Mouse (Mus musculus) C2C12 (cell line): Measurements from ENCODE around the gene Zic3. TPM values are rescaled to one million over a fixed set of nuclear protein-coding genes. Genes with fewer than 3 reads are reported as not detected.

Experiments
- H3K27me3 ChIP-seq: one replicate; pipeline ENCODE4 v1.6.1; 2011; ENCODE audit not compliant: control insufficient read depth, insufficient read depth, insufficient read length
- H3K36me3 ChIP-seq: one replicate; pipeline ENCODE4 v1.6.1; 2011; ENCODE audit not compliant: control insufficient read depth, insufficient read depth
- H3K4me3 ChIP-seq: one replicate; pipeline ENCODE4 v1.5.1; 2011; ENCODE audit warnings: mild to moderate bottlenecking, control low read depth; ENCODE audit not compliant: poor library complexity, insufficient read depth, severe bottlenecking
- H3K79me2 ChIP-seq: one replicate; pipeline ENCODE4 v1.6.1; 2011; ENCODE audit not compliant: control insufficient read depth, insufficient read depth
- H3K79me3 ChIP-seq: one replicate; pipeline ENCODE4 v1.6.1; 2011; ENCODE audit warnings: low read depth, control low read depth
- H3ac ChIP-seq: one replicate; pipeline ENCODE3; 2011; ENCODE audit warnings: low read depth; ENCODE audit not compliant: control insufficient read depth, insufficient read length
- CEBPB ChIP-seq: IDR thresholded peaks from one replicate; pipeline ENCODE4 v1.6.1; 2011; ENCODE audit warnings: low read depth, mild to moderate bottlenecking, control low read depth, moderate library complexity
- CTCF ChIP-seq: IDR thresholded peaks from one replicate; pipeline ENCODE4 v1.5.1; 2011; ENCODE audit not compliant: control insufficient read depth, insufficient read depth, insufficient read length
- FOSL1 ChIP-seq: IDR thresholded peaks from one replicate; pipeline ENCODE4 v1.8.0; 2011; ENCODE audit warnings: mild to moderate bottlenecking, low read length; ENCODE audit not compliant: poor library complexity, insufficient read depth, severe bottlenecking
- MAX ChIP-seq: IDR thresholded peaks from one replicate; pipeline ENCODE4 v1.6.1; 2011; ENCODE audit warnings: mild to moderate bottlenecking, control low read depth
- MYOD1 ChIP-seq: IDR thresholded peaks from one replicate; pipeline ENCODE4 v1.6.1; 2011; ENCODE audit warnings: low read depth; ENCODE audit not compliant: control insufficient read depth, insufficient read length
- MYOG ChIP-seq: IDR thresholded peaks from one replicate; pipeline ENCODE4 v1.6.1; 2011; ENCODE audit not compliant: control insufficient read depth, insufficient read length; ENCODE audit errors: extremely low read depth
- USF1 ChIP-seq: IDR thresholded peaks from one replicate; pipeline ENCODE4 v1.6.1; 2011; ENCODE audit warnings: low read depth, mild to moderate bottlenecking, control low read depth, moderate library complexity
- polyA plus RNA-seq: library from polyadenylated mRNA; unstranded; fragments of >200 nt; fragmentation: generic; extraction: Trizol; gene quantifications from one replicate; pipeline ENCODE4 v1.2.1, GENCODE M21; 2012; ENCODE audit warnings: missing spikeins

Gene Zic3
- polyA plus RNA-seq, 1 experiment = not detected

DNA sequence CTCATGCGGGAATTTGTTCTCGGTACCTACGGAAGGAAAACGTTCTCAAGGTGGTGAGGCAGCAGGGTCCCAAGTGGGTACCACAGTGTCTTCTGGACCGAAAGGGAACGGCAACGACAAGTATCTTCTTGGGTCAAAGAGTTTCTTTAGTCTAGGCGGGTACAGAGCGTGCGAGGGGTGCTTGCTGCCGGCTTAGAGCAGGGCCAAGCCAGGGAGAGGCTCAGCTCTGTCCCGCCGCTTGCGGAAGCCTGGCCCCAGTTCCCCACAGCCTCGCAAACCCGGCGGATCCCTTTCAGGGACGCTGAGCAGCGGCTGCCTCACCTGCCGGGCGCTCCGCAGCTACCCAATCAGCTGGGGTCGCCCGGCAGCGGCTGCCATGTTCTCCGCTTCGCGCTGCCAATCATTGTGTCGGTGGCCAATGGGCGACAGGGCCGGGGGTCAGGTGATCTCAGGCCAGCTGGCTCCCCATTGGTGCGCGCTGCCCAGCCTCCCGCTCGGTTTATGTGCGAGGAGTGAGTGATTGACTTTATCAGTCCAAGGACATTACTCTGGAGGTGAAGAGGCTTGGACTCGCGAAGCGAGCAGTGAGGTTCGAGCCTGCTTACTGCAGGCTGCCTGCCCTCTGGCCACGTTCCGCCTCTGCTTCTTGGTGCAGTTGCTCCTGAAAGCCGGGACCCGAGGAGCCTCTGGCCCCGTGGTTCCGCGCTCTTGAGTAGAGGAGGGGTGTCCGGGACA is 7.8 kb downstream of the Zic3 start:
- Histone ChIP-seq H3K27me3 (peaks cover 6% of the 10 kb centered on the region), H3K36me3 (no peaks in the 10 kb centered on the region), H3K4me3 (no peak overlapping the region), H3ac (no peak overlapping the region), H3K79me2 (no peaks in the 10 kb centered on the region), H3K79me3 (no peaks in the 10 kb centered on the region)
- TF ChIP-seq FOSL1 (no peak), MYOD1 (no peak), CTCF (no peak)

DNA sequence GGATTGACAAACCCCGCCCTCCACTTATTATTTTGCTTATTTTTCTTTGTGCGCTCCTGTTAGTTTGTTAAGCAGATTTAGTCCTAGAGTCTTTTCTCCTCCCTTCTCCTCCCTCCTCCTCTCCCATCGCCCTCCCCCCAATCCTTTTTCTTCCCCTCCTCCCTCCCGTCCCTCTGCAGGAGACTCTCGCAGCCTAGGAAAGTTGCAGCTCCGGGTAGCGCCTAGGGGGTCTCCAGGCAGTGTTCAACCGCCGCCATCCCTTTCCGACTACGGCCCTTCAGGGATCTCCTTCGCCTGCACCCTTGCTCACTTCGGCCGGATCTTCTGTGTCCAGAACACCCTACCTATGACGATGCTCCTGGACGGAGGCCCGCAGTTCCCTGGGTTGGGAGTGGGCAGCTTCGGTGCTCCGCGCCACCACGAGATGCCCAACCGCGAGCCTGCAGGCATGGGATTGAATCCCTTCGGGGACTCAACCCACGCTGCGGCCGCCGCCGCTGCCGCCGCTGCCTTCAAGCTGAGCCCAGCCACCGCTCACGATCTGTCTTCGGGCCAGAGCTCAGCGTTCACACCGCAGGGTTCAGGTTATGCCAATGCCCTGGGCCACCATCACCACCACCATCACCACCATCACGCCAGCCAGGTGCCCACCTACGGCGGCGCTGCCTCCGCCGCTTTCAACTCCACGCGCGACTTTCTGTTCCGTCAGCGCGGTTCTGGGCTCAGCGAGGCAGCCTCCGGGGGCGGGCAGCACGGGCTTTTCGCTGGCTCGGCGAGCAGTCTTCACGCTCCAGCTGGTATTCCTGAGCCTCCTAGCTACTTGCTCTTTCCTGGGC is 8.6 kb downstream of the Zic3 start:
- TF ChIP-seq MYOD1 (no peak), CEBPB (no peak), MYOG (no peak), USF1 (no peak), CTCF (no peak), FOSL1 (no peak), MAX (no peak)
- H3K79me2 ChIP-seq = no peaks in the 10 kb centered on the region
- no peaks in the 10 kb centered on the region for H3K36me3 ChIP-seq
- H3K27me3 ChIP-seq = peaks cover 6% of the 10 kb centered on the region
- H3ac ChIP-seq = no peak overlapping the region
- H3K4me3 ChIP-seq = no peak overlapping the region
- no peaks in the 10 kb centered on the region for H3K79me3 ChIP-seq

DNA sequence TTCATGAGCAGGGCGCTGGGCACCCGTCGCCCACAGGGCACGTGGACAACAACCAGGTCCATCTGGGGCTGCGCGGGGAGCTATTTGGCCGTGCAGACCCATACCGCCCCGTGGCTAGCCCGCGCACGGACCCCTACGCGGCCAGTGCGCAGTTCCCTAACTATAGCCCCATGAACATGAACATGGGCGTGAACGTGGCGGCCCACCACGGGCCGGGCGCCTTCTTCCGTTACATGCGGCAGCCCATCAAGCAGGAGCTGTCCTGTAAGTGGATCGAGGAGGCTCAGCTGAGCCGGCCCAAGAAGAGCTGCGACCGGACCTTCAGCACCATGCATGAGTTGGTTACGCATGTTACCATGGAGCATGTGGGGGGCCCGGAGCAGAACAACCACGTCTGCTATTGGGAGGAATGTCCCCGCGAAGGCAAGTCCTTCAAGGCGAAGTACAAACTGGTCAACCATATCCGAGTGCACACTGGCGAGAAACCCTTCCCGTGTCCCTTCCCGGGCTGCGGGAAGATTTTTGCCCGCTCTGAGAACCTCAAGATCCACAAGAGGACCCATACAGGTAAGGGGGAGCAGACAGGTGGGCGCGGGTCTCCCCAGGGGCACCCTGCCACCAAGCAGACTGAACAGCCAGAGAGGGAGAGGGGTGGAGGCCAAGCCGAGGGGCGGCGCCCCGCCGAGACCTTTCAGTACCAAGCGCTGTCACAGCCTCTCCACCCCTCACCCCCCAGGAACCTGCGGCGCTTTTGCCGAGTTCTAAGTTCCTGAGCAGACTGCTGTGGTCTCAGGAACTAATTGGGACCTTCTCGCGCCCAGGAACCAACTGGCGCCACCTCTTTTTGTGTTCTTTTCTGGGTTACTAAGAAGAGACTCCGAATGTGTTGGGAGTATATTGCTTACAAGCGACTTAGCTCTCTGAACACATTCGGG is 9.4 kb downstream of the Zic3 start:
- Histone ChIP-seq H3K27me3 (peaks cover 6% of the 10 kb centered on the region), H3K36me3 (no peaks in the 10 kb centered on the region), H3K79me2 (no peaks in the 10 kb centered on the region), H3K79me3 (no peaks in the 10 kb centered on the region), H3K4me3 (no peak overlapping the region), H3ac (no peak overlapping the region)
- TF ChIP-seq FOSL1 (no peak), USF1 (no peak), MAX (no peak), MYOG (no peak), CTCF (no peak), MYOD1 (no peak), CEBPB (no peak)

DNA sequence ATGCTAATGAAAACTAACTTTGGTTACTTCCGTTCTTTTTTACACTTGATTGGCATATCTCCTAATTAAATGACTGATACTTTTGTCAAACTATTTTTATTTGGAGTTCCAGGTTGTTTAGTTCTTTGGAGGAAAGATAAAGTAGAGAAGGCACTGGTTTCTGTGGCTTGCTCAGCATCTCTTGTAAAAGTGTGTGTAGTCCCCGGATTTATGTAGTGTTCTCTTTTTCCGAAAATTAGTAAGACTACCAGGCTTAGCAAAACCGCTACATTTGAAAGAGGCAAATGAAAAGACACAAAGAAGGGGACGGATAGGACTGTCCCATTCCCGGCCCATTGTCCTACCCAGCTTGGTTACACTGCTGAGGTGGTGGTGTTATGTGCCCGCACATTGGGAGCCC is 10.1 kb downstream of the Zic3 start:
- H3ac ChIP-seq = no peak overlapping the region
- no peak overlapping the region for H3K4me3 ChIP-seq
- TF ChIP-seq CEBPB (no peak), CTCF (no peak), MYOG (no peak), USF1 (no peak), FOSL1 (no peak), MYOD1 (no peak), MAX (no peak)
- H3K27me3 ChIP-seq = peaks cover 6% of the 10 kb centered on the region
- H3K79me3 ChIP-seq = no peaks in the 10 kb centered on the region
- no peaks in the 10 kb centered on the region for H3K36me3 ChIP-seq
- H3K79me2 ChIP-seq = no peaks in the 10 kb centered on the region

DNA sequence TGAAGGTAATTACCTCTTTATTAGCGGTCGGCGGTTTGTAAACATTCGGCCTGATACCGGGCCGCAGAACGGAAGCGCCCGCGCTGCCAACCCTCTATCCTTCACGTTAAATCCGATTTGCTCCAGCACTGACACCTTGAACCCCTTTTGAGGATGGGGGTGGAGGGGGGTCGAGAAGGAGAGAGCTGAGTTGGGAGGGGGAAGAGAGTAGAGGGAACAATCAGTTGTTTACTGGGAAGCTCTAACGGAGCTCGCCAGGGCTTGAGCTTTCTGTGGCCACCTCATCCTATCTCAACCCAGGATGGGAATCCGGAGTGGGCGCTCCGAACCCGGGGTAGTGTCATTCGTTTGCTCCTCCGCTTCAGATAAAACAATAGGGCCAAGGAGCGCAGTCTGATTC is 11.0 kb downstream of the Zic3 start:
- H3K79me2 ChIP-seq = no peaks in the 10 kb centered on the region
- TF ChIP-seq USF1 (no peak), MAX (no peak), MYOG (no peak), FOSL1 (no peak), CEBPB (no peak), MYOD1 (no peak), CTCF (no peak)
- H3K4me3 ChIP-seq = no peak overlapping the region
- H3K27me3 ChIP-seq = peaks cover 6% of the 10 kb centered on the region
- H3ac ChIP-seq = no peak overlapping the region
- H3K36me3 ChIP-seq = no peaks in the 10 kb centered on the region
- no peaks in the 10 kb centered on the region for H3K79me3 ChIP-seq
